Mouse (Mus musculus): Measurements from ENCODE around the gene C130074G19Rik. TPM values are rescaled to one million over a fixed set of nuclear protein-coding genes. Genes with fewer than 3 reads are reported as not detected.
A peak's percentile ranks its signal among the peaks of the same experiment; 100 is the strongest.

The C130074G19Rik gene
- polyA plus RNA-seq, 1 experiment from 2014 or later: 0.59 TPM

DNA sequence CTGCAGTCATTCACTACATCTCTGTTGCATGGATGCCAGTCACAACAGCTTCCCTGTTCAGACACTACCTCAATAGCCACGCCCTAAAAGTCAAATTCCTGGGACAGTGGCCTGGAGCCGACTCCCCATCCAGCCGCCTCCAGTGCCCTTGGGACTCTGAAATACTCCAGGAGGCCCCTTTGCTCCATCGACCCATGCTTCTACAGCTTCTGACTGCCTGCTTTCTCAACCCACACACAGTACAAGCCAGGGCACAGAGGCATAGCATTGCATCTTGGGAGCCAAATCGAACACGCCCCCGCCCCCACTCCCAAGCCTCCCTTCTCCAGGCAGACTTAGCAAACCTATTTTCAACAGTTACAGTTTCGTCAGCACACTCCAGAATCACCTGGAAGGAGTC, 53.1 kb downstream of the C130074G19Rik start:
- WGBS: 88% methylated on average over 8 of the region's 8 CpGs
- Histone ChIP-seq H3K27ac (replicated peaks) (no peak overlapping the region), H3K36me3 (peaks cover 36% of the 10 kb centered on the region), H3K9ac (replicated peaks) (no peak overlapping the region), H3K4me3 (no peak overlapping the region), H3K4me2 (replicated peaks) (no peak overlapping the region), H3K27me3 (no peaks in the 10 kb centered on the region), H3K4me1 (peaks cover 6% of the 10 kb centered on the region), H3K9me3 (no peaks in the 10 kb centered on the region)
- ATAC-seq (ENCODE audit: low FRiP score, low read depth): no peak

DNA sequence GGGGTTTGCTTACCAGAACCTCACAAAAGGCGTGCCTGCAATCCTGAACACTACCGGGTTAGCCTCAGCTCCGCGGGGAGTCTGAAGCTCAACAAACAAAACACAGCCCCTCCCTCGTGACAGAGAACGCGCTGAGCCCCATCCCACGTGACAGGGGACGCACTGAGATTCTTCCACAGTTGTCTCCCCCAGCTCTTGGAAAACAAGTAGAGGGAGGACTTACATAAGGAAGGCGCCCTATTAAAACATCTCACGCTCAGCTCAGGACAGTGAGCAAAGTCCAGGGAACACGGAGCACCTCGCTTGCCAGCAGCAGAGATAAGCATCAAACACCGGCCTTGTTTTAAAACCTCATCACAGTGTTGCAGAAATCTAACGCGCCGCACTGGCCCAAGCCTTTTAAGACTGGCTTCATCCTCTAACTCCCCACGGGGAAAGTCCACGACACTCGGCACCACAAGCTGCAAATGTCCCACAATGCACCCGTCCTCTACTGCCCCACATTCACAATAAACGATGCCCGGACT, 55.8 kb downstream of the C130074G19Rik start:
- Histone ChIP-seq H3K4me2 (replicated peaks) (peak overlapping the region; percentile 44), H3K4me3 (peak overlapping the region; percentile 23), H3K9ac (replicated peaks) (no peak overlapping the region; the same call in 1 of the 2 replicates), H3K27ac (replicated peaks) (0 out of 2 replicates have a peak overlapping the region, but pooled peaks have one; percentile 25), H3K36me3 (peaks cover 25% of the 10 kb centered on the region), H3K27me3 (peaks cover 4% of the 10 kb centered on the region; the same call in 1 of the 2 replicates), H3K4me1 (peaks cover 18% of the 10 kb centered on the region), H3K9me3 (no peaks in the 10 kb centered on the region)
- ATAC-seq (ENCODE audit: low FRiP score, low read depth): no peak
- 24% methylated on average over 23 of the region's 23 CpGs for WGBS

DNA sequence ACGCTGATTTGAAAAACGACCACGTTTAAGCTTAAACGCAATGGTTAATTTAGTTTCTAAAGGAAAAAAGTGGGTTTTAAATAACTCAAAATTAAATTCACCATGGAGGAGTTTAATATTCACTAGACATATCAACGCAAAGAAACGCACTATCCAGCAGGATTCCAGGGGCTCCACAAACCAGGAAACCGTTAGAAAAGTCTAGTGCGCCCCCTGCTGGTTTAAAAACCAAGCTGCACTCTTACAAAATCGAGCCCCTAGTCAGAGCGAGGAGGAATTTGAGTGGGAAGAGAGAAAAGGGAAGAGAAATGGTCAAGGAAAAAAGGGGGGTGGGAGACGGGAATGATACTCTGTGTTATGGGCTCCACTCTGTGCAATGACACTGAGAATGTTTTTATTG, 57.9 kb downstream of the C130074G19Rik start:
- Histone ChIP-seq H3K4me1 (peaks cover 18% of the 10 kb centered on the region), H3K9ac (replicated peaks) (no peak overlapping the region), H3K9me3 (no peaks in the 10 kb centered on the region), H3K4me3 (no peak overlapping the region), H3K36me3 (0 out of 2 replicates have a peak, but pooled peaks cover 6% of the 10 kb centered on the region), H3K27me3 (peaks cover 4% of the 10 kb centered on the region; the same call in 1 of the 2 replicates), H3K27ac (replicated peaks) (no peak overlapping the region), H3K4me2 (replicated peaks) (0 out of 2 replicates have a peak overlapping the region, but pooled peaks have one; percentile 21)
- 25% methylated on average over 11 of the region's 11 CpGs for WGBS
- ATAC-seq (ENCODE audit: low FRiP score, low read depth): no peak

DNA sequence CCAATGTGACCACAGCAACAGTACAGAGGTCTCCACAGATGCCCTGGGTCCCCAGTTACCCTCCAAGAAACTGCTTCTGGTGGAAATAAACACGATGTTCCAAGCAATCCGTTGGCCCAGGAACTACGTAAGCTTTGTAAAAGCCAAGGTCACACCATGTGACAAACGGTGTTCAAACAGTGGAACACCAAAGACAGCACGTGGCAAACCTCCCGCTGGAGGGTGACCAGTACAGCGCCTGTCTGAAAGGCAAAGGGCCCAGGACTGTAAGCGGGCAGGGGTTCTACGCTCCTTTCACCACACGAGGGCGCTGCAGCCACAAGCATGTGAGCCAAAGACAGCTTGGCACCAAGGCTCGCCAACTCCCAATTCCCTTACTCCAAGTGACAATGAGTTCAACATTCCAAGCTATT, 58.6 kb downstream of the C130074G19Rik start:
- Histone ChIP-seq H3K4me3 (no peak overlapping the region), H3K9me3 (no peaks in the 10 kb centered on the region), H3K4me2 (replicated peaks) (peak overlapping the region; percentile 21; the same call in 1 of the 2 replicates), H3K27me3 (peaks cover 4% of the 10 kb centered on the region; the same call in 1 of the 2 replicates), H3K36me3 (no peaks in the 10 kb centered on the region), H3K9ac (replicated peaks) (no peak overlapping the region), H3K27ac (replicated peaks) (no peak overlapping the region), H3K4me1 (peaks cover 18% of the 10 kb centered on the region)
- ATAC-seq (ENCODE audit: low FRiP score, low read depth): peak; percentile 78
- 4% methylated on average over 12 of the region's 12 CpGs for WGBS

DNA sequence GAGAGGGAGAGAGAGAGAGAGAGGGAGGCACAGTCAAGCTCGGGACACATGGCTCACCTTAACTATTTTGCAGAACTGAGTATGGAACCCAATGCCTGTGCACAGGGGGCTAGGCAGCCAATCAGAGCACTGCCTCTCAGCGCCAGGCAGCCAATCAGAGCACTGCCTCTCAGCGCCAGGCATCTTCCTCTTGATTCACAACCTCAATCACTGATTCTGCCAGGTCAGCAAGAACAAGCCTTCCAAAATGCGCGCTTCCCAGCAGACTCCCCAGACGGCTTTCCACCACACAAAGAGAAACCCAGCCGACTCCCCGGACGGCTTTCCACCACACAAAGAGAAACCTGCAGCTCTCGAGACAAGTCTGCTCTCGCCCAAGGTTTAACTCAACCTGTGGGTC, 60.3 kb downstream of the C130074G19Rik start:
- WGBS: 12% methylated on average over 11 of the region's 11 CpGs
- H3K27me3 ChIP-seq: peaks cover 4% of the 10 kb centered on the region; the same call in 1 of the 2 replicates
- H3K4me2 ChIP-seq (replicated peaks): peak overlapping the region; percentile 34
- H3K27ac ChIP-seq (replicated peaks): no peak overlapping the region
- no peak overlapping the region for H3K9ac ChIP-seq (replicated peaks)
- peaks cover 14% of the 10 kb centered on the region; the same call in 1 of the 2 replicates for H3K36me3 ChIP-seq
- H3K9me3 ChIP-seq: no peaks in the 10 kb centered on the region
- H3K4me1 ChIP-seq: peaks cover 18% of the 10 kb centered on the region
- ATAC-seq (ENCODE audit: low FRiP score, low read depth): no peak
- no peak overlapping the region for H3K4me3 ChIP-seq

MicroRNAs encoded within 50 kb of the gene (microRNA counts, 519-probe panel; counts per million panel counts)
- not detected for microRNA mmu-miR-1981

Small RNA genes lying within 50 kb of the gene (microRNA-seq; reads per million reads assigned to microRNA genes)
- gene Mir1981: 131 reads per million, percentile 55 among the genes with 10 or more reads in this experiment

Other genes starting within 250 kb of the C130074G19Rik start
- 3.5 and 5.1 TPM in 2 replicates for gene Hlx, start 150.6 kb downstream of the C130074G19Rik start, polyA plus RNA-seq (2016; fragmentation: Nextera tagmentation; extraction: Ambion mirVana)
- 0.14 and 0.18 TPM in 2 replicates for gene Marc1, start 71.9 kb downstream of the C130074G19Rik start, polyA plus RNA-seq (2016; fragmentation: Nextera tagmentation; extraction: Ambion mirVana)
- gene Marc2, start 36.8 kb downstream of the C130074G19Rik start, polyA plus RNA-seq (2016; fragmentation: Nextera tagmentation; extraction: Ambion mirVana): 88.4 and 97.3 TPM in 2 replicates
- gene Mark1, start 116.4 kb upstream of the C130074G19Rik start, polyA plus RNA-seq (2016; fragmentation: Nextera tagmentation; extraction: Ambion mirVana): 7.4 and 7.9 TPM in 2 replicates

Data from midbrain, embryonic 12.5 days (tissue).